Mouse (Mus musculus) midbrain, postnatal 0 days (tissue): ENCODE results near the gene Gli2. TPM values are rescaled to one million over a fixed set of nuclear protein-coding genes. Genes with fewer than 3 reads are reported as not detected.

ENCODE experiments used
- ATAC-seq: fragments of 200-750 bp; cut with Nextera tagmentation; 2 replicates; pipeline ENCODE4 v1.8.0; 2017; ENCODE audit warnings: moderate number of reproducible peaks, mild to moderate bottlenecking, moderate TSS enrichment, moderate library complexity; ENCODE audit not compliant: low FRiP score
- DNase-seq: peaks from one replicate; pipeline ENCODE4 v3.0.0-alpha.2; 2015; ENCODE audit warnings: low spot score
- H3K27ac ChIP-seq: fragments of 300-500 bp; sonication (generic); 2 replicates; pipeline ENCODE4 v1.5.1; 2014; ENCODE audit warnings: low read depth, mild to moderate bottlenecking, low read length, mixed read lengths
- H3K27me3 ChIP-seq: fragments of 300-500 bp; sonication (generic); 2 replicates; pipeline ENCODE4 v1.6.1; 2014; ENCODE audit warnings: low read length, control low read depth, mixed read lengths; ENCODE audit not compliant: insufficient read depth
- H3K36me3 ChIP-seq: fragments of 300-500 bp; sonication (generic); 2 replicates; pipeline ENCODE4 v1.6.1; 2014; ENCODE audit warnings: low read length, control low read depth, mixed read lengths; ENCODE audit not compliant: insufficient read depth
- H3K4me1 ChIP-seq: fragments of 300-500 bp; sonication (generic); 2 replicates; pipeline ENCODE4 v1.6.1; 2014; ENCODE audit warnings: mild to moderate bottlenecking, control low read depth, antibody characterized with exemption, low read length, mixed read lengths; ENCODE audit not compliant: insufficient read depth
- H3K4me2 ChIP-seq: fragments of 300-500 bp; sonication (generic); 2 replicates; pipeline ENCODE4 v1.6.1; 2014; ENCODE audit warnings: low read depth, mild to moderate bottlenecking, low read length, mixed read lengths; ENCODE audit not compliant: poor library complexity, severe bottlenecking
- H3K4me3 ChIP-seq: fragments of 300-500 bp; sonication (generic); 2 replicates; pipeline ENCODE4 v1.5.1; 2014; ENCODE audit warnings: low read depth, mild to moderate bottlenecking, low read length, moderate library complexity
- H3K9ac ChIP-seq: fragments of 300-500 bp; sonication (generic); replicated peaks from 2 replicates; pipeline ENCODE4 v1.6.1; 2014; ENCODE audit warnings: mild to moderate bottlenecking, low read length, moderate library complexity, mixed read lengths; ENCODE audit not compliant: poor library complexity, severe bottlenecking
- H3K9me3 ChIP-seq: fragments of 300-500 bp; sonication (generic); 2 replicates; pipeline ENCODE4 v1.6.1; 2016; ENCODE audit warnings: low read length, control low read depth
- CTCF ChIP-seq: IDR thresholded peaks from 2 replicates; pipeline ENCODE4 v1.5.1; 2016; ENCODE audit warnings: antibody characterized with exemption, mild to moderate bottlenecking
- WGBS: fragments of 180-500 bp; shearing (Covaris S2); extraction: QIAGEN DNeasy Blood & Tissue Kit; methylation state at CpG from one replicate; pipeline ENCODE4 v1.1.7; 2014; 5-methylcytosine and 5-hydroxymethylcytosine counted together
- polyA plus RNA-seq: library from polyadenylated mRNA; unstranded; fragments of >200 nt; fragmentation: Nextera tagmentation; extraction: Ambion mirVana; gene quantifications from 2 replicates; pipeline ENCODE4 v1.2.1, GENCODE M21; 2015
- total RNA-seq: library from RNA; depleted of rRNA; stranded (reverse); fragments of >200 nt; gene quantifications from 2 replicates; pipeline ENCODE4 v1.2.3, GENCODE M21; 2014

The Gli2 gene
- total and polyA plus RNA-seq, 2 experiments from 2014 or later, result 0.84 to 4.7 TPM

DNA sequence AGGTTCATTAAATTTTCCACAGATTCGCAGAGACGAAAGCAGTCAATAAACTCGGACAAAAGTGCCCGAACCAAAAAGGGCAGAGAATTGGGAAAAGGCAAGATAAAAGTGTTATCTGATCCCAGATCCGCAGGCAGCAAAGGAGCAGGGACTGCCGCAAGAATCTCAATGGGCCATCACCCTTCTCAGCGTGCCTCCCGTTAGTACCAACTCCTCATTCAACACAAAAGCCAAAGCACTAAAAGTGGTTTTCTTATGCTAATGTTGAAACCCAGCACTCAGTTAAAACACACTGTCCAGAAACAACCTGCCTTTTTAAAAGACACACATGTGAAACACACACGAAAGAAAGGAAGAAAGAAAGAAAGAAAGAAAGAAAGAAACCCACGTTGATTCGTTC is 4.4 kb downstream of the Gli2 start:
- no peaks in the 10 kb centered on the region for H3K36me3 ChIP-seq
- H3K4me1 ChIP-seq, result peaks cover 7% of the 10 kb centered on the region
- TF ChIP-seq CTCF, result no peak
- H3K9ac ChIP-seq, result no peak overlapping the region
- H3K27me3 ChIP-seq, result peaks cover 16% of the 10 kb centered on the region
- no peak overlapping the region for H3K4me2 ChIP-seq
- no peak for ATAC-seq
- WGBS, result 11% methylated on average over 11 of the region's 11 CpGs
- H3K4me3 ChIP-seq, result no peak overlapping the region
- no peak for DNase-seq
- H3K27ac ChIP-seq, result no peak overlapping the region
- H3K9me3 ChIP-seq, result no peaks in the 10 kb centered on the region

DNA sequence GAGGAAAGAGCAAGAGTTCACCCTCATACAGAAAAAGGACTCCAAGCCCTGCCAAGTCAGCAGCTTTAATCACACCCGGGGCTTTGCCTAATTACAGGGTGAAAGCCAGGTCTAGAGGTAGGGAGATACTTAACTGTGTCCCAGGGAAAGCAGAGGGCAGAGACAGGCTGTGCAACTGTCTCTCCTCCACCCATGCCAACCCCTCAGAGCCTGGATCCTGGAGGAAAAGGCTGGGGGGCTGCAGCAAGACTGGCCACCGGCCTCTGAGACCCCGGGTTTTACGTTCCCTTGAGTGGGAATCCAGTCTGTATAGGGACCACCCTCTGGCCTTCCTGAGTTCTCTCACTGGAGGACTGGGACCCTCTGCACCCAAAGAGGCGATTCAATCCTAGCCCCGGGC is 4.9 kb downstream of the Gli2 start:
- 5% methylated on average over 6 of the region's 6 CpGs for WGBS
- DNase-seq, result no peak
- Histone ChIP-seq H3K4me1 (peaks cover 7% of the 10 kb centered on the region), H3K9me3 (no peaks in the 10 kb centered on the region), H3K9ac (no peak overlapping the region), H3K4me3 (0 out of 2 replicates have a peak overlapping the region, but pooled peaks have one; percentile 3), H3K36me3 (no peaks in the 10 kb centered on the region), H3K27ac (no peak overlapping the region), H3K27me3 (peaks cover 16% of the 10 kb centered on the region; the same call in 1 of the 2 replicates), H3K4me2 (peak overlapping the region; percentile 97)
- TF ChIP-seq CTCF, result no peak
- no peak for ATAC-seq

DNA sequence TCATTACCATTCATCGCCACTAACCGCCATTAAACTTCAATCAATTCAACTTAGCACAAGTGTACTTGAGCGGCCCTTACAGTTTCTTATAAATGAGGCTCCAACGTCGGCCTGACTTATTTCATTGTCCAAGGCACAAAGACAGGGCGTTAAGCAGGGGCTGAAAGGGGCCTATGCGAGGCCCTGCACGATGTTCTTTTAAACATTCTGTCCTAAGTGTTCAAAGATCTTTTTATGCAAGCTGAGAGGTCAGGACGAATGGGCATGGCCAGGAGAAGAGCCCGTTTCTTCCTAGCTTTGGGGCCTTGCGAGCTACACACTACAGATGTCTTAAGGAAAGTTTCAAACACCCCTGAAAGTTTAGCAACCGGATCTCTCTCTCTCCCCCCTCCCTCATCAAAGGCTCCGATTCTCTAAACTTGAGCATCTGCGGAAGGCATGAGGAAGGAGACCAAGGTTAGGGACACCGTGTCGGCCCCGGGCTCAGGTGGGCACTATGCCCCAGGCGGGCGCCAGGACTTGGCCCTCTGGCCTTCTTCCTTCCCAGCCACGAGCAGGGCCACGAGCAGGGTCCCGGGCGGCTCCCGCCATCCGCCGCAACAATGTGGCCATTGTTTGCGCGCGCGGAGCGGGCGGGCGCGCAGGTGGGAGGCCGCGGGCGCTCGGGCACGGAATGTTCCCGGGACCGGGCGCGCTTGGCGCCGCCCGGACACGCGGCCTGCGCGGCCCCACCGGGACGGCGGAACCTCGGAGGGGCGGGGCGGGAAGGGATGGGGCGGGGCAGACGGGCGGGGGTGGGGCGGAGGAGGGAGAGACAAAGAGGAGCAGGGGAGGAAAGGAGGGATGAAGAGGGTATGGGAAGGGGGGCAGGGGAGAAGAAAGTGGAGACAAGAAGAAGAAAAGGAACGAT is 5.7 kb downstream of the Gli2 start:
- 0 out of 2 replicates have a peak, but pooled peaks have one; percentile 28 for ATAC-seq
- WGBS, result 3% methylated on average over 25 of the region's 61 CpGs
- H3K4me3 ChIP-seq, result peak overlapping the region; percentile 50
- peak overlapping the region; percentile 97 for H3K4me2 ChIP-seq
- no peak for DNase-seq
- 0 out of 2 replicates have a peak, but pooled peaks cover 11% of the 10 kb centered on the region for H3K27me3 ChIP-seq
- peak overlapping the region; percentile 54 for H3K9ac ChIP-seq
- no peak for TF ChIP-seq CTCF
- H3K4me1 ChIP-seq, result peaks cover 7% of the 10 kb centered on the region
- no peaks in the 10 kb centered on the region for H3K9me3 ChIP-seq
- no peaks in the 10 kb centered on the region for H3K36me3 ChIP-seq
- peak overlapping the region; percentile 32 for H3K27ac ChIP-seq

DNA sequence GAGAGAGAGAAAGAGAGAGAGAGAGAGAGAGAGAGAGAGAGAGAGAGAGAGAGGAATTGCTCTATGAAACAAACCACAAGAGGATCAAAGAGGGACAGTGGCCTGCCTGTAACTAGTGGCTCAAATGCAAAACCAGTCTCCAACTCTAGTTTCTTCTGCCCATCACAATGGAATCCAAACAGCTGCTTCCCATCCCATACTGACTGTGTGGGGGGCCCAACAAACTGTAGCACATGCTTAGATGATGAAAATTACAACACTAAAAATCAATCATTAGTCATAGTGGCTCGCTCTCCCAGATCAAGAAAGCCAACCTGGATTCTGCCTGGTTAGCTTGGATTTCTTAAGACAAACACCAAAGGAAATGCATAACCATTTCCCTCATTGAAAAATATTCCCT is 15.0 kb downstream of the Gli2 start:
- TF ChIP-seq CTCF, result no peak
- ATAC-seq (no peak), DNase-seq (no peak)
- Histone ChIP-seq H3K4me3 (no peak overlapping the region), H3K9me3 (no peaks in the 10 kb centered on the region), H3K27me3 (no peaks in the 10 kb centered on the region), H3K27ac (no peak overlapping the region), H3K9ac (no peak overlapping the region), H3K36me3 (no peaks in the 10 kb centered on the region), H3K4me1 (no peaks in the 10 kb centered on the region), H3K4me2 (no peak overlapping the region)
- 93% methylated on average over 1 of the region's 1 CpGs for WGBS

DNA sequence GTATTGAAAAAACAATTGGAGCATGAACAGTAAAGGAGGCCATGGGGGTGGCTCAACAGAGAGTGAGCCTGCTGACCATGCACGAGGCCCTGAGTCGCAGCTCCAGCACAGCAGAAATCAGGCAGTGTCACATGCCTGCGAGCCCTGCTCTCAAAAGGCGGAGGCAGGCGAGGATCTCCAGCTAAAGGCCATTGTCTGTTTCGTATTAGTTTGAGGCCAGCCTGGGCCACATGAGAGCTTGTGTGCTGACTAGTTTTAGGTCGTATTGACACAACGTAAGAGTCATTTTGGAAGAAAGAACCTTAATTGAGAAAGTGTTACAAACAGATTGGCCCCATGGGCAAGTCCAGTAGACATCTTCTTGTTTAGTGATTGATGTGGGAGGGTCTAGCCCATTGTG is 17.5 kb downstream of the Gli2 start:
- no peak overlapping the region for H3K9ac ChIP-seq
- H3K27me3 ChIP-seq, result no peaks in the 10 kb centered on the region
- no peak overlapping the region for H3K27ac ChIP-seq
- no peak for TF ChIP-seq CTCF
- no peak overlapping the region for H3K4me3 ChIP-seq
- H3K4me2 ChIP-seq, result no peak overlapping the region
- ATAC-seq (no peak), DNase-seq (no peak)
- no peaks in the 10 kb centered on the region for H3K4me1 ChIP-seq
- WGBS, result 60% methylated on average over 8 of the region's 8 CpGs
- H3K9me3 ChIP-seq, result no peaks in the 10 kb centered on the region
- no peaks in the 10 kb centered on the region for H3K36me3 ChIP-seq

DNA sequence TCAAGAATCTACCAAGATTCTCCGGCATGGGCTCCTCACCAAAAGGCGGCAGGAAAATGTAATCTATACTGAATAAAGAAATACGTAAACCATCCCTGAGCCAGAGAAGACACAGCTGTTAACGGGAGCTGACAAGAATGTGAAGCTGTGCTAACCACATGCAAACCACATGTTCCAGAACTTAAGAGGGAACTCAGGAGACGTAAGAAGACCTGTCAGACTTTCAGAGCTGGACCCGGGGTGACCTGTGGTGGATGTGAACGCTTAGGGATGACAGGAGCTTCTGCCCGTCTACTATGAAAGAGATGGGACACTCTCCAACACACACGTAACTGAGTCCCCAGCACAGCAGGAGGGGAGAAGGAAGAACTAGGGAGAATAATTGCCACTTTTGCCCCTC is 18.1 kb downstream of the Gli2 start:
- no peaks in the 10 kb centered on the region for H3K9me3 ChIP-seq
- H3K4me2 ChIP-seq, result no peak overlapping the region
- no peak overlapping the region for H3K4me3 ChIP-seq
- H3K36me3 ChIP-seq, result no peaks in the 10 kb centered on the region
- DNase-seq (no peak), ATAC-seq (no peak)
- TF ChIP-seq CTCF, result no peak
- H3K27me3 ChIP-seq, result no peaks in the 10 kb centered on the region
- H3K9ac ChIP-seq, result no peak overlapping the region
- no peak overlapping the region for H3K27ac ChIP-seq
- 51% methylated on average over 9 of the region's 9 CpGs for WGBS
- H3K4me1 ChIP-seq, result no peaks in the 10 kb centered on the region
